Mouse (Mus musculus) lung, embryonic 16.5 days (tissue): ENCODE data around the gene Med21. TPM values are rescaled to one million over a fixed set of nuclear protein-coding genes. Genes with fewer than 3 reads are reported as not detected.

ENCODE experiments used
- ATAC-seq: fragments of 200-750 bp; cut with Nextera tagmentation; 2 replicates; pipeline ENCODE4 v1.8.0; 2017; ENCODE audit warnings: low read depth, mild to moderate bottlenecking, moderate library complexity
- H3K27ac ChIP-seq: fragments of 300-500 bp; sonication (generic); 2 replicates; pipeline ENCODE4 v1.5.1; 2014; ENCODE audit warnings: mild to moderate bottlenecking, control low read depth, low read length
- H3K27me3 ChIP-seq: fragments of 300-500 bp; sonication (generic); 2 replicates; pipeline ENCODE4 v1.6.1; 2014; ENCODE audit warnings: low read depth, low read length, mixed read lengths; ENCODE audit not compliant: control insufficient read depth, insufficient read depth
- H3K36me3 ChIP-seq: fragments of 300-500 bp; sonication (generic); 2 replicates; pipeline ENCODE4 v1.6.1; 2014; ENCODE audit warnings: low read length; ENCODE audit not compliant: control insufficient read depth, insufficient read depth
- H3K4me1 ChIP-seq: fragments of 300-500 bp; sonication (generic); replicated peaks from 2 replicates; pipeline ENCODE4 v1.6.1; 2014; ENCODE audit warnings: low read length, mixed read lengths; ENCODE audit not compliant: control insufficient read depth, insufficient read depth
- H3K4me2 ChIP-seq: fragments of 300-500 bp; sonication (generic); 2 replicates; pipeline ENCODE4 v1.6.1; 2014; ENCODE audit warnings: low read depth, low read length, control low read depth
- H3K4me3 ChIP-seq: fragments of 300-500 bp; sonication (generic); 2 replicates; pipeline ENCODE4 v1.5.1; 2014; ENCODE audit warnings: mild to moderate bottlenecking, low read length, control low read depth
- H3K9ac ChIP-seq: fragments of 300-500 bp; sonication (generic); 2 replicates; pipeline ENCODE4 v1.6.1; 2014; ENCODE audit warnings: low read length, control low read depth
- H3K9me3 ChIP-seq: fragments of 300-500 bp; sonication (generic); 2 replicates; pipeline ENCODE4 v1.6.1; 2016; ENCODE audit warnings: low read length; ENCODE audit not compliant: control insufficient read depth
- WGBS: fragments of 180-500 bp; shearing (Covaris S2); extraction: QIAGEN DNeasy Blood & Tissue Kit; methylation state at CpG from one replicate; pipeline ENCODE4 v1.1.7; 2014; 5-methylcytosine and 5-hydroxymethylcytosine counted together
- polyA plus RNA-seq: library from polyadenylated mRNA; unstranded; fragments of >200 nt; fragmentation: Nextera tagmentation; extraction: Ambion mirVana; gene quantifications from 2 replicates; pipeline ENCODE4 v1.2.1, GENCODE M21; 2015

The Med21 gene
- polyA plus RNA-seq, 1 experiment from 2014 or later, result 146 TPM

DNA sequence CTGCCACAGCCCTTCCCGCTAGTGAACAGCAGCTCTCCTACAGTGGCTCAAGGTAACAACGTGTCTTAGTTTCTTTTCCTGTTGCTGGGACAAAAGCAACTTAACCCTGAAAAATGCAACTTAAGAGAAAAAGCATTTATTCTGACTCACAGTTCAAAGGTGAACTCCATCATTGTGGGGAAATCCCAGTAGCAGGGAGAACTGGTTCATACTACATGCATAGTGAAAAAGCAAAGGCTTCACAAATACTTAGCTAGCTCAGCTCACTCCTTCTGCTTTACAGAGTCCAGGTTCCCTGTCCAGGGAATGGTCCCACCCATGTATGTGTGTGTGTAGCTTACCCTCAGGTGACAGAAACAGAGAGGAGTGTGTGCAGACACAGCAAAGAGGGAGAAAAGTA is 25.7 kb upstream of the Med21 start:
- Histone ChIP-seq H3K27me3 (no peaks in the 10 kb centered on the region), H3K4me3 (no peak overlapping the region), H3K4me1 (no peaks in the 10 kb centered on the region), H3K36me3 (peaks cover 13% of the 10 kb centered on the region), H3K4me2 (no peak overlapping the region), H3K9ac (no peak overlapping the region), H3K9me3 (no peaks in the 10 kb centered on the region), H3K27ac (no peak overlapping the region)
- ATAC-seq, result no peak
- WGBS, result 88% methylated on average over 2 of the region's 2 CpGs

DNA sequence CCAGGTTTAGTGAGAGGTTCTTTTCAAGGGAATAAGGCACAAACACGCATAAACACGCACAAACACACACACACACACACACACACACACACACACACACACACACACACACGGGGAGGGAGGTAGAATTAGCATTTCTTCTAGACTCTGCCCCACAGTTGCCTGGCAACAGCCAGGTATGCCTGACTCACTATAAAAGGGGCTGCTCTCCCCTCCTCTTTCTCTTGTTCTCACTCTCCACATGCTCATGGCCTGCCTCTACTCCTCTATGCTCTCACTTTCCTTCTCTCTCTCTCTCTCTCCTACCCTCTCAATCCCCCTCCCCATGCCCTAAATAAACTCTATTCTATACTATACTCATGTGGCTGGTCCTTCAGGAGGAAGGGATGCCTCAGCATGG is 14.2 kb upstream of the Med21 start:
- H3K9me3 ChIP-seq, result no peaks in the 10 kb centered on the region
- H3K27ac ChIP-seq, result no peak overlapping the region
- H3K4me1 ChIP-seq, result no peaks in the 10 kb centered on the region
- no peak overlapping the region for H3K4me2 ChIP-seq
- H3K4me3 ChIP-seq, result no peak overlapping the region
- H3K27me3 ChIP-seq, result no peaks in the 10 kb centered on the region
- no peak for ATAC-seq
- H3K9ac ChIP-seq, result no peak overlapping the region
- WGBS, result 87% methylated on average over 2 of the region's 3 CpGs
- H3K36me3 ChIP-seq, result no peaks in the 10 kb centered on the region

DNA sequence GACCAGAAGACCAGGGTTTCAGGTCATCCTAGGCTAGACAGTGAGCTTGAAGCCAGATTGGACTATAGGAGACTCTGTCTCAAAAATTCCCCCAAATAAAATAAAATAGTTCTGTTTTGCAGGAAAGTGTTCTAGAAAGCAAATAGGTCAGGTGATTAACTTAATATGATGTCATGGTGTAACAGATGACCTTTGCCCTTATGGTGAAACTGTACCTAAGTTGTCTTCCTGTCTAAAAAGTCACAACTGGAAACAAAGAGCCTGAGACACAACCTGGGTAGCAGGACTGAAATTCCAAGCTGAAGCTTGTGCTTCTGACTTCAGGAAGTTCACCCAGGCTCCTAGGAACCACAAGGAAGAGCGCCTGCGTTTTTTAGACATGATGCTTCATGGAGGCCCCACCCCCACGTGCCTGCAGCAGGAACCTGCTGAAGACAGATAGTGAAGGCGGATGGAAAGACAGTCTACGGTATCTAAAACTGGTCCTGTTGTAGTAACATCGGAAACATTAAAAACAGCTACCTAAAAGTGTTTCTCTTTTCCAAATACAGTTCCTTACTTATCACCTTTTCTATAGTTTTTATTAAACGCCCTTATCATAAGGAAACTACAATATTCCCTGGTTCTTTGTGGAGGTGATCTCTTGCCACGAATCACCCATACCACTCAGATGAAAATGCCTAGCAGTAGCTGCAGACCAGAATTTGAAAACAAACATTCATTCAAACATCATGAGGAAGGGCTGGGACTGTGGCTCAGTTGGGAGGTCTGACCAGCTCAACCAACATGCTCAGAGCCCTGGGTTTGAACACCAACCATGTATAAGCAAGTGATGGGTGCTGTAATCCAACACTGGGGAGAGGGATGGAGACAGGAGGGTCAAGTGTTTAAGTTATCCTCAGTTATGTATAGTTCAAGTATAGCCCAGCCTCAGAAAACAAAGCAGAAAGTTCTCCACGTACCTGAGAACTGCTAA is 12.3 kb upstream of the Med21 start:
- H3K27me3 ChIP-seq, result no peaks in the 10 kb centered on the region
- no peaks in the 10 kb centered on the region for H3K9me3 ChIP-seq
- 0 out of 2 replicates have a peak, but pooled peaks cover 2% of the 10 kb centered on the region for H3K4me1 ChIP-seq
- H3K36me3 ChIP-seq, result no peaks in the 10 kb centered on the region
- H3K4me3 ChIP-seq, result no peak overlapping the region
- H3K9ac ChIP-seq, result no peak overlapping the region
- H3K4me2 ChIP-seq, result no peak overlapping the region
- ATAC-seq, result no peak
- WGBS, result 72% methylated on average over 9 of the region's 9 CpGs
- H3K27ac ChIP-seq, result no peak overlapping the region

GRCm38 (mm10) chr6:146630961-146631360 is 11.4 kb upstream of the Med21 start:
- no peaks in the 10 kb centered on the region for H3K9me3 ChIP-seq
- no peak overlapping the region for H3K4me2 ChIP-seq
- H3K36me3 ChIP-seq, result no peaks in the 10 kb centered on the region
- 80% methylated on average over 4 of the region's 4 CpGs for WGBS
- H3K27me3 ChIP-seq, result no peaks in the 10 kb centered on the region
- H3K9ac ChIP-seq, result no peak overlapping the region
- no peak overlapping the region for H3K4me3 ChIP-seq
- no peak for ATAC-seq
- H3K27ac ChIP-seq, result no peak overlapping the region
- 0 out of 2 replicates have a peak, but pooled peaks cover 2% of the 10 kb centered on the region for H3K4me1 ChIP-seq

GRCm38 (mm10) chr6:146631847-146632246 is 10.5 kb upstream of the Med21 start:
- H3K4me2 ChIP-seq, result no peak overlapping the region
- 73% methylated on average over 8 of the region's 8 CpGs for WGBS
- 0 out of 2 replicates have a peak, but pooled peaks cover 2% of the 10 kb centered on the region for H3K4me1 ChIP-seq

DNA sequence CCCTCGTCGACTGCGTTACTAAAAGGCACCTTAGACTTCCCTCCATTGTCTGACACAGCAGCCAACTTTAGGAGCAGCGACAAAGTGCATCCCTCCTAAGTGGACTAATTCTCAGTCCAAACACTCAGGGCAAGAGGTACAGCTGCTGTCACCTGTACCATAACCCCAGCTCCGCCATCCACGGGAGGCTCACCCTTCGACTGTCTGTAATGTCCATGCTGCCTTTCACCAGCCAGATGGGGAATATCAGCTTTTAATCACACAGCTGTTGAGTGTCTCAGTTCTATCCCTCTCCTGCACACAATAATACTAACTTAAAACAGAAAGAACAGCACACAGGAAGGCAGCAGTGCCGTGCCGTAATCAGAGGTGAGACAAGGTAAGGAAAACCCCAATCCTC is 9.9 kb upstream of the Med21 start:
- Histone ChIP-seq H3K4me3 (no peak overlapping the region), H3K27me3 (no peaks in the 10 kb centered on the region), H3K4me1 (0 out of 2 replicates have a peak, but pooled peaks cover 2% of the 10 kb centered on the region), H3K9me3 (no peaks in the 10 kb centered on the region), H3K4me2 (no peak overlapping the region), H3K9ac (no peak overlapping the region), H3K36me3 (no peaks in the 10 kb centered on the region), H3K27ac (no peak overlapping the region)
- no peak for ATAC-seq
- WGBS, result 75% methylated on average over 9 of the region's 9 CpGs

More at GRCm38 (mm10) chr6:146631847-146632246, 10.5 kb upstream of the Med21 start:
- ATAC-seq, result no peak
- Histone ChIP-seq H3K36me3 (no peaks in the 10 kb centered on the region), H3K4me3 (no peak overlapping the region), H3K27me3 (no peaks in the 10 kb centered on the region), H3K27ac (no peak overlapping the region), H3K9me3 (no peaks in the 10 kb centered on the region), H3K9ac (no peak overlapping the region)

DNA sequence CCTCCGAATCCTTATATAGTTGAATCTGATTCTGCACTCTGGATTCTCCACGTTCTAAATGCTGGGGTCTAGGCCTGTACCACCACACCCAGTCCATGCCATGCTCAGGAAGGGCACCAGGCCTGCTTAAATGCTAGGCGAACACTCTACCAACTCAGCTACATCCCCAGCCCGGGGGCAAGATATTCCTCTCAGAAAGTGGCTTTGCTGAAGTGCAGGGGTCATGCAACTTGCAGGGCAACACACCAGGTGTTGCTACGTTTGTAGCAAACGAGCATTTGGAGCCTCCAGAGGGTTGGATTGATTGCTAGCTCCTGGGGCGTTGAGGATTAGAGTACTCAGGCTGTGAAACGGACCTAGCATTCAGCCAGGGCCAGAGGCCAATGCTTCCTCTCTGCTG is 9.2 kb upstream of the Med21 start:
- Histone ChIP-seq H3K27ac (no peak overlapping the region), H3K4me3 (peak overlapping the region; percentile 82; the same call in 1 of the 2 replicates), H3K4me1 (0 out of 2 replicates have a peak, but pooled peaks cover 2% of the 10 kb centered on the region), H3K9ac (peak overlapping the region; percentile 1; the same call in 1 of the 2 replicates), H3K36me3 (no peaks in the 10 kb centered on the region), H3K4me2 (peak overlapping the region; percentile 72), H3K9me3 (no peaks in the 10 kb centered on the region), H3K27me3 (no peaks in the 10 kb centered on the region)
- 65% methylated on average over 8 of the region's 8 CpGs for WGBS
- no peak for ATAC-seq

DNA sequence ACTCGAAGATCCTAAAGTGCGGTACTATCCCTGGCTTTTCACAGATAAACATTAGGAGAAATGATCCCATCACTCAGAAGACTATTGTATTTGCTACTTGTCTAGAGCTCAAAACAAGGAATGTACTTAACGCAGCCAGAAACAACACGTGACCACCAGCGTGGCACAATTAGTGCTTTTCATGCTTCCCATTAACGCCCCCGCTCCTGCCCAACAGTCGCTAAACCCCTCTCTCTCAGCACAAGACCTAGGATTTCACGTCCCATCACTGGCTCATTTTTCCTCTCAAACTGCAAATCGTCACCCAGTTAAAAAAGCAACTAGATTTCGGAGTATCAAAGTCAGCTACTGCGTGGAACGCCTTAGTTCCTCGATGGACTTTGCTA is 8.7 kb upstream of the Med21 start:
- Histone ChIP-seq H3K27me3 (no peaks in the 10 kb centered on the region), H3K27ac (peak overlapping the region; percentile 74; the same call in 1 of the 2 replicates), H3K4me2 (peak overlapping the region; percentile 72), H3K4me1 (0 out of 2 replicates have a peak, but pooled peaks cover 2% of the 10 kb centered on the region), H3K4me3 (peak overlapping the region; percentile 82), H3K9me3 (no peaks in the 10 kb centered on the region), H3K36me3 (no peaks in the 10 kb centered on the region), H3K9ac (peak overlapping the region; percentile 86)
- 11% methylated on average over 14 of the region's 14 CpGs for WGBS
- ATAC-seq, result 0 out of 2 replicates have a peak, but pooled peaks have one; percentile 17

GRCm38 (mm10) chr6:146634015-146634722 is 8.2 kb upstream of the Med21 start:
- Histone ChIP-seq H3K4me1 (0 out of 2 replicates have a peak, but pooled peaks cover 2% of the 10 kb centered on the region), H3K4me3 (peak overlapping the region; percentile 82), H3K36me3 (no peaks in the 10 kb centered on the region), H3K4me2 (peak overlapping the region; percentile 72), H3K27me3 (no peaks in the 10 kb centered on the region), H3K27ac (peak overlapping the region; percentile 74), H3K9me3 (no peaks in the 10 kb centered on the region), H3K9ac (peak overlapping the region; percentile 86)
- peak; percentile 96 for ATAC-seq
- WGBS, result under 1% methylated on average over 66 of the region's 82 CpGs
